Mouse (Mus musculus) midbrain, embryonic 11.5 days (tissue): Measurements from ENCODE around the gene Pwwp2b. TPM values are rescaled to one million over a fixed set of nuclear protein-coding genes. Genes with fewer than 3 reads are reported as not detected.

Experiments
- ATAC-seq: fragments of 200-750 bp; cut with Nextera tagmentation; 2 replicates; pipeline ENCODE4 v1.8.0; 2017; ENCODE audit warnings: moderate TSS enrichment, moderate library complexity; ENCODE audit not compliant: low FRiP score
- DNase-seq: peaks from one replicate; pipeline ENCODE4 v3.0.0; 2015; ENCODE audit warnings: low spot score; ENCODE audit errors: missing footprints
- H3K27ac ChIP-seq: fragments of 300-500 bp; sonication (generic); 2 replicates; pipeline ENCODE4 v1.5.1; 2014; ENCODE audit warnings: low read depth, low read length
- H3K27me3 ChIP-seq: fragments of 300-500 bp; sonication (generic); 2 replicates; pipeline ENCODE4 v1.6.1; 2014; ENCODE audit warnings: mild to moderate bottlenecking, low read length, moderate library complexity, mixed read lengths; ENCODE audit not compliant: control insufficient read depth, insufficient read depth
- H3K36me3 ChIP-seq: fragments of 300-500 bp; sonication (generic); 2 replicates; pipeline ENCODE4 v1.6.1; 2014; ENCODE audit warnings: mild to moderate bottlenecking, low read length, moderate library complexity, mixed read lengths; ENCODE audit not compliant: control insufficient read depth, insufficient read depth
- H3K4me1 ChIP-seq: fragments of 300-500 bp; sonication (generic); 2 replicates; pipeline ENCODE4 v1.6.1; 2014; ENCODE audit warnings: low read length; ENCODE audit not compliant: control insufficient read depth, insufficient read depth
- H3K4me2 ChIP-seq: fragments of 300-500 bp; sonication (generic); 2 replicates; pipeline ENCODE4 v1.6.1; 2014; ENCODE audit warnings: mild to moderate bottlenecking, moderate library complexity
- H3K4me3 ChIP-seq: fragments of 300-500 bp; sonication (generic); 2 replicates; pipeline ENCODE4 v1.5.1; 2014; ENCODE audit warnings: low read depth, low read length
- H3K9ac ChIP-seq: fragments of 300-500 bp; sonication (generic); 2 replicates; pipeline ENCODE4 v1.6.1; 2014; ENCODE audit warnings: low read length
- H3K9me3 ChIP-seq: fragments of 300-500 bp; sonication (generic); 2 replicates; pipeline ENCODE4 v1.6.1; 2016; ENCODE audit warnings: low read length; ENCODE audit not compliant: control insufficient read depth
- WGBS: fragments of 180-500 bp; shearing (Covaris S2); extraction: QIAGEN DNeasy Blood & Tissue Kit; methylation state at CpG from one replicate; pipeline ENCODE4 v1.1.7; 2014; 5-methylcytosine and 5-hydroxymethylcytosine counted together
- polyA plus RNA-seq: library from polyadenylated mRNA; unstranded; fragments of >200 nt; fragmentation: Nextera tagmentation; extraction: Ambion mirVana; gene quantifications from 2 replicates; pipeline ENCODE4 v1.2.1, GENCODE M21; 2014

Gene Pwwp2b
- polyA plus RNA-seq, 1 experiment from 2014 or later: 3.3 TPM

GRCm38 (mm10) chr7:139266431-139266830, 18.1 kb downstream of the Pwwp2b start:
- 79% methylated on average over 6 of the region's 6 CpGs for WGBS
- Histone ChIP-seq H3K27ac (no peak overlapping the region), H3K4me3 (no peak overlapping the region), H3K4me1 (no peaks in the 10 kb centered on the region), H3K36me3 (no peaks in the 10 kb centered on the region), H3K9ac (no peak overlapping the region), H3K27me3 (no peaks in the 10 kb centered on the region), H3K9me3 (no peaks in the 10 kb centered on the region), H3K4me2 (no peak overlapping the region)
- ATAC-seq: no peak
- no peak for DNase-seq

- Histone ChIP-seq H3K4me3 (no peak overlapping the region), H3K4me2 (no peak overlapping the region), H3K27ac (no peak overlapping the region), H3K9me3 (no peaks in the 10 kb centered on the region), H3K36me3 (no peaks in the 10 kb centered on the region), H3K4me1 (no peaks in the 10 kb centered on the region), H3K9ac (no peak overlapping the region), H3K27me3 (no peaks in the 10 kb centered on the region)
- no peak for ATAC-seq
- 72% methylated on average over 8 of the region's 8 CpGs for WGBS
- no peak for DNase-seq
Measured at GRCm38 (mm10) chr7:139266886-139267870, 18.9 kb downstream of the Pwwp2b start.

- ATAC-seq (no peak), DNase-seq (no peak)
- no peak overlapping the region for H3K4me2 ChIP-seq
- no peaks in the 10 kb centered on the region for H3K36me3 ChIP-seq
- H3K4me1 ChIP-seq: no peaks in the 10 kb centered on the region
- no peak overlapping the region for H3K9ac ChIP-seq
- H3K9me3 ChIP-seq: no peaks in the 10 kb centered on the region
- no peaks in the 10 kb centered on the region for H3K27me3 ChIP-seq
- H3K27ac ChIP-seq: no peak overlapping the region
- 75% methylated on average over 1 of the region's 1 CpGs for WGBS
- no peak overlapping the region for H3K4me3 ChIP-seq
Measured at GRCm38 (mm10) chr7:139270738-139271137, 22.5 kb downstream of the Pwwp2b start.

GRCm38 (mm10) chr7:139271871-139272270, 23.6 kb downstream of the Pwwp2b start:
- Histone ChIP-seq H3K9me3 (no peaks in the 10 kb centered on the region), H3K27ac (no peak overlapping the region), H3K4me3 (no peak overlapping the region), H3K4me2 (no peak overlapping the region), H3K4me1 (no peaks in the 10 kb centered on the region), H3K27me3 (no peaks in the 10 kb centered on the region), H3K9ac (no peak overlapping the region), H3K36me3 (no peaks in the 10 kb centered on the region)
- 89% methylated on average over 5 of the region's 5 CpGs for WGBS
- ATAC-seq (no peak), DNase-seq (no peak)

GRCm38 (mm10) chr7:139272639-139273396, 24.5 kb downstream of the Pwwp2b start:
- no peak for ATAC-seq
- Histone ChIP-seq H3K36me3 (no peaks in the 10 kb centered on the region), H3K9me3 (no peaks in the 10 kb centered on the region), H3K27me3 (no peaks in the 10 kb centered on the region), H3K27ac (no peak overlapping the region), H3K4me2 (no peak overlapping the region), H3K9ac (no peak overlapping the region), H3K4me3 (no peak overlapping the region), H3K4me1 (no peaks in the 10 kb centered on the region)
- 32% methylated on average over 1 of the region's 1 CpGs for WGBS
- no peak for DNase-seq

DNA sequence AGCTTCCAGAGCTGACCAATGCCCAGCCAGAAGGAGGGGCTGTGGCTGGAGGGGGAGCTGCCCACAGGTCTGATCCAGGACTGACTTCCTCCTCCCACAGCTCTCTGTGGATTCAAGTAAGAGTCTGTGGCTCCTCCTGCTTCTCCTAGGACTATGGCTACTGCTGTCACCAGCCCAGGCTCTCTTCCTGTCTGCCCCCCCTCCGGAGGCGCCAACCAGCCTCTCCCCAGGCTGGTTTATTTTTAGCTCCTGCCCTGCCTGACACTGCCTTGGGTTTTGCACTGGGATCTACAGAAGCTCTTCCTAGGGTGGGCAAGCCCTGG, 25.1 kb downstream of the Pwwp2b start:
- no peaks in the 10 kb centered on the region for H3K27me3 ChIP-seq
- ATAC-seq: no peak
- H3K27ac ChIP-seq: no peak overlapping the region
- H3K4me1 ChIP-seq: no peaks in the 10 kb centered on the region
- no peaks in the 10 kb centered on the region for H3K36me3 ChIP-seq
- WGBS: 78% methylated on average over 2 of the region's 2 CpGs
- H3K9ac ChIP-seq: no peak overlapping the region
- H3K9me3 ChIP-seq: no peaks in the 10 kb centered on the region
- no peak for DNase-seq
- no peak overlapping the region for H3K4me2 ChIP-seq
- H3K4me3 ChIP-seq: no peak overlapping the region

DNA sequence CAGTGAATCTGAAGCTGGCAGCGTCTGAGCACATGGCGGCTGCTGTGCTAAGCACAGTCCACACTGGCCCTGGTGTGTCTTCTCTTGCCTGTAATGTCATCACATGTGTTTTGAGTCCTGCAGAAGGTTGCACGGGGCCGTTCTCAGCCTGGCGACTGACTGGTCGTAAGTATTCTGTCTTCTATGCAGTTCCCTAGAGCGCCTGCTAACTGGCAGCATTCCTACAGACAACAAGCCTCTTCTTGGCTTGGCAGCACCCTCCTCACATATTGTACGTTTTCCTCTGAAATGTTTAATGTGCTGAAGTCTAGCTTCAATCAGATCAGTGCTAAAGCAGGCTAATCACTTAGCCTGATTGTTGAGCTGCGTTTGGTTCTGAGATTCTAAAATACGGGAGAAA, 27.3 kb downstream of the Pwwp2b start:
- Histone ChIP-seq H3K4me3 (no peak overlapping the region), H3K4me1 (no peaks in the 10 kb centered on the region; the same call in 1 of the 2 replicates), H3K9me3 (no peaks in the 10 kb centered on the region), H3K27ac (no peak overlapping the region), H3K9ac (no peak overlapping the region), H3K27me3 (no peaks in the 10 kb centered on the region), H3K4me2 (no peak overlapping the region), H3K36me3 (no peaks in the 10 kb centered on the region)
- no peak for ATAC-seq
- WGBS: 84% methylated on average over 10 of the region's 10 CpGs
- no peak for DNase-seq

DNA sequence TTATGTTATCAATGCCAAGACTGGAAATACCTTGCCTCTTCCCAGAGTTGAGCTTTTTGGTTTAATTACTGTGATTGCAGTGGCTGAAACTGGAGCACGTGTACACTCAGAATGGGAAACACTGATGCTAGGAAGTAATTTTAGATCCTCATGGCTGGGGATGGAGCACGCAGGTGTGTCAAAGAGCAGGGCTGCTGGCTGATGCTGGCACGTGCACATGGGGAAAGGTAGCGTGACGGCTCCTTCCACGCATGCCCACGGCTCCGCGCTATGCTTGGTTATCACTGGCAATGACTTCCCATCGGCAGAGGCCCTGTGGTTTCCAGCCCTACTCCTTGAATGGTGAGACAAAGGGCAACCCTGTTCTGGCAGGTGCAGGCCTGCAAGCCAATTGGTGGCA, 27.9 kb downstream of the Pwwp2b start:
- no peaks in the 10 kb centered on the region for H3K9me3 ChIP-seq
- H3K4me1 ChIP-seq: peaks cover 2% of the 10 kb centered on the region
- no peak overlapping the region for H3K27ac ChIP-seq
- H3K27me3 ChIP-seq: no peaks in the 10 kb centered on the region
- DNase-seq (no peak), ATAC-seq (no peak)
- 95% methylated on average over 10 of the region's 10 CpGs for WGBS
- H3K4me3 ChIP-seq: no peak overlapping the region
- no peak overlapping the region for H3K4me2 ChIP-seq
- no peak overlapping the region for H3K9ac ChIP-seq
- no peaks in the 10 kb centered on the region for H3K36me3 ChIP-seq

DNA sequence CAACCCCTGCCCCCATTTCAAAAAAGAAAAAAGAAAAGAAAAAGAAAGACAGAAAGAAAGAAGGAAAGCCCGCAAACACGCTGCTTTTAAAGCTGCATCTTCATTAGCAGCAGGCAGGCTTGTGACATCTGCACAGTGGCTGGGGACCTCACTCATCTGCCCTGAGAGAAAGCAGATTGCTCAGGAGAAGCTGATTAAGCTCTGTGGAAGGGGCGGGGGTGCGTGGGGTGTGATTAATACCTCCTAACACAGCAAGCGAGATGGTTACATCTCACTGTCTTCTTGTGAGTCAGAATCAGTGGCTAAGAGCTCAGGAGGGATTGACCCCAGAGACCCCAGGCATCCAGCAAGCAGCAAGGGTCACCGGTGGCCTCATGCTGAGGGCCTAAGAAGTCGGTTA, 29.3 kb downstream of the Pwwp2b start:
- DNase-seq: no peak

More for the DNA sequence above, 29.3 kb downstream of the Pwwp2b start:
- H3K27me3 ChIP-seq: no peaks in the 10 kb centered on the region
- no peak overlapping the region for H3K9ac ChIP-seq
- no peaks in the 10 kb centered on the region for H3K36me3 ChIP-seq
- no peaks in the 10 kb centered on the region for H3K9me3 ChIP-seq
- no peak overlapping the region for H3K27ac ChIP-seq
- 79% methylated on average over 7 of the region's 7 CpGs for WGBS
- H3K4me2 ChIP-seq: no peak overlapping the region
- no peak overlapping the region for H3K4me3 ChIP-seq
- ATAC-seq: no peak
- peaks cover 3% of the 10 kb centered on the region for H3K4me1 ChIP-seq
